Mouse (Mus musculus): ENCODE data around the gene Tnik. TPM values are rescaled to one million over a fixed set of nuclear protein-coding genes. Genes with fewer than 3 reads are reported as not detected.

The Tnik gene
- polyA plus RNA-seq, 1 experiment from 2014 or later: 4.3 TPM

DNA sequence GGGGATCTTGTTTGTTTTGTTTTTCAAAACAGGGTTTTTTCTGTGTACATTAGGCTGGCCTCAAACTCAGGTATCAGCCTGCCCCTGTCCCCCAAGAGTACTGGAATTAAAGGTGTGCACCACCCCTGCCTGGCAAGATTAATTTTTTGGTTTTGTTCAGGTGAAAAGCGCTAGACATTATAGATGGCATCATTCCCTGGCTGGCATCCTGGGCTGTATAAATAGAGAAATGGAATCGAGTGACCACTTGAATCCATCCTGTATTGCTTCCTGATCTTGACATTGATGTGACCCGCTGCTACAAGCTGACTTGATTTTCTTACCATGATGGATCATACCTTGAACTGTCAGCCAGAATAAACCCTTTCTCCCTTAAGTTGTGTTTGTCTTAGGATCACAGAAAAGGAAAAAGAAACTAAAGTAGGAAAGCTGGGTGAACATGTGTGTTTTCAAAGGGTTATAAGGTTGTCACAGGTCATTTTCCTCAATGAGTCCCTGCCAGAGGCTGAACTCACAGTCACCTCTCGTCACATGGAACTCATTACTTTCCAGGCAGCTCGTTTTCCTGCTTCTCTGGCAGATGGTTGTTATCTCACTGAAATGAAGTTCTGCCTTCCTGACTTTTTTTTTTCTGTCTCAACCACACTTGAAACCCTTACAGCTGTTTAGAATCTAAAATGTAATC, 100.6 kb downstream of the Tnik start:
- 0 out of 2 replicates have a peak, but pooled peaks cover 2% of the 10 kb centered on the region for H3K9me3 ChIP-seq (replicated peaks)
- no peak overlapping the region for H3K4me3 ChIP-seq (replicated peaks)
- H3K4me1 ChIP-seq: no peaks in the 10 kb centered on the region
- no peak overlapping the region for H3K9ac ChIP-seq
- no peak for ATAC-seq (replicated peaks; ENCODE audit: low FRiP score)
- WGBS: 25% methylated on average over 5 of the region's 5 CpGs
- H3K27me3 ChIP-seq: no peaks in the 10 kb centered on the region
- H3K4me2 ChIP-seq: no peak overlapping the region
- H3K27ac ChIP-seq: no peak overlapping the region
- no peaks in the 10 kb centered on the region for H3K36me3 ChIP-seq

DNA sequence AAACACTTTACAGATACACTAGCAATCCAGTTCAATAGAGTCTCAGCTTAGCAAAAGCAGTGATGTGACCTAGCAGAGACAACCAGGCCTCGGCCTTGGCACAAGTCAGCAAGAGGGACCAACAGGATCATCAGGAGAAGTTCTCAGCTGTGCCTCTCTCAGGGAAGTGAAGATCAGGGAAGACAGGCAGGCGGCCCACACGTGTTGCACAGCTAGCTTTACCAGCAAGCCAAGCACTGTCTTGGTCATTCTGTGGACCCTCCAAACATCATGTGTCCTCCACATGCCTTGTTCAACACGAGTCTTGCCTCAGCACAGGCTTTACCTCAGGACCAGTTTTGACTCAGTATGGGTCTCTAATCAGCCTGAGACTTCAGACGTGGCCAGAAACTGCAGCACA, 105.7 kb downstream of the Tnik start:
- H3K9me3 ChIP-seq (replicated peaks): 0 out of 2 replicates have a peak, but pooled peaks cover 2% of the 10 kb centered on the region
- H3K9ac ChIP-seq: no peak overlapping the region
- H3K4me2 ChIP-seq: no peak overlapping the region
- no peak for ATAC-seq (replicated peaks; ENCODE audit: low FRiP score)
- no peaks in the 10 kb centered on the region for H3K36me3 ChIP-seq
- no peaks in the 10 kb centered on the region for H3K4me1 ChIP-seq
- no peak overlapping the region for H3K4me3 ChIP-seq (replicated peaks)
- H3K27ac ChIP-seq: no peak overlapping the region
- 82% methylated on average over 5 of the region's 5 CpGs for WGBS
- H3K27me3 ChIP-seq: no peaks in the 10 kb centered on the region

DNA sequence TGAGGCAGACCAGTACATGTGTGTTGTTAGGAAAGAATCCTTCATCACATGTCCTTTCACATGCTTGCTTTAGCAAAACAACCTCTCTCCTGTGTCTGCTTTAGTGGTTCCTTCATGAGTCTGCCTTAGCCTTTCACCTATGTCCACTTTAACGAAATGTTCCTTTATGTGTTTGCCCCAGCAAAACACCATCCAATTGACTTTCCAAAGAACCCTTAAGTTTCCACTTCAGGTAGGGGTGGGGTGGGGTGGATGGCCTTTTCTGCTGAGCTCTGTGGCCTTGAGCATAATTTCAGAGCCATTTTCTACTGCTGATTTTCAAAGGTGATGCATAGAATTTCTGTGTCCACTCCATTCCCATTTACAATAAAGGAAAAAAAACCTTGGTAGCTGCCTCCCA, 106.3 kb downstream of the Tnik start:
- WGBS: 88% methylated on average over 1 of the region's 1 CpGs
- no peak overlapping the region for H3K27ac ChIP-seq

DNA sequence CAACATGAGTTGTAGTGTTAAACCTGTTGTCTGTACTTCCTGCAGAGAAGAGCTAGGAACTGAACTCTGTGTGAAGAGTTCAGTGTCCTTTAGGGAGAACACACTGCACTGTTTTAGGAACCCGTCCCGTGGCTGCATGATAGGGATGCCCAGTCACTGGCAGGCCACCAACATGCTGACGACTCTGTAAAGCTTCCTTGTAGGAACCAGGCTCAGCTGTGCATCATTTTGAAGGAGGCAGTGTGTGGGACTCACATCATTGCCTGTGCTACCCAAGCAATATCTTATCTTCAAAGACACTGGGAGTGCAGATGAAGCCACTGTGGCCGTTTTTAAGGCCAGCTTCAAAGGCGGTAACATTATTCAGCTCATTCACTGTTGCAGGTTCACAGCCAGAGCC, 106.7 kb downstream of the Tnik start:
- WGBS: 66% methylated on average over 5 of the region's 5 CpGs
- Histone ChIP-seq H3K27me3 (no peaks in the 10 kb centered on the region), H3K9ac (no peak overlapping the region), H3K27ac (no peak overlapping the region), H3K36me3 (no peaks in the 10 kb centered on the region), H3K9me3 (replicated peaks) (no peaks in the 10 kb centered on the region), H3K4me2 (no peak overlapping the region), H3K4me3 (replicated peaks) (no peak overlapping the region), H3K4me1 (no peaks in the 10 kb centered on the region)
- ATAC-seq (replicated peaks; ENCODE audit: low FRiP score): no peak

More for the DNA sequence above, 106.3 kb downstream of the Tnik start:
- no peak overlapping the region for H3K4me3 ChIP-seq (replicated peaks)
- H3K4me2 ChIP-seq: no peak overlapping the region
- no peak overlapping the region for H3K9ac ChIP-seq
- 0 out of 2 replicates have a peak, but pooled peaks cover under 1% of the 10 kb centered on the region for H3K9me3 ChIP-seq (replicated peaks)
- no peak for ATAC-seq (replicated peaks; ENCODE audit: low FRiP score)
- H3K4me1 ChIP-seq: no peaks in the 10 kb centered on the region
- H3K27me3 ChIP-seq: no peaks in the 10 kb centered on the region
- no peaks in the 10 kb centered on the region for H3K36me3 ChIP-seq

DNA sequence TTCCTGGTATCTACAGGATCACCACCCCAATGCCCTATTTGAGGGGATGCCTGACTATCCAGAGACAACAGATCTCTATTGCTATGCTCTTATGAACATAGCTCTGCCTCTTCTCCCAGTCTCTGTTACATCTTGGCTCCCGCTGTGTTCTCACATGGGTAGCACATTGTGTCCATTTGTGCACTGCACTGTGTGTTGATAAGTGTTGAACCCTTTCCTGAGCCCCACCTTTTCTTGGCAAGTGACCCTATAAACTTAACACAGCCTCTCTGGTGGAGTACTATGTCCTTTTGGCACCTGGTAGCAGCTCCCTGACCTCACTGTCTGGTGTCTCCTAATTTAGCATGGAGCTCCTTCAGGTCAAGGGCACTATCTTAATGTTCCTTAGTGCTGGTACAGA, 108.6 kb downstream of the Tnik start:
- ATAC-seq (replicated peaks; ENCODE audit: low FRiP score): no peak
- no peak overlapping the region for H3K9ac ChIP-seq
- H3K27ac ChIP-seq: no peak overlapping the region
- H3K9me3 ChIP-seq (replicated peaks): no peaks in the 10 kb centered on the region
- no peak overlapping the region for H3K4me3 ChIP-seq (replicated peaks)
- no peaks in the 10 kb centered on the region for H3K36me3 ChIP-seq
- no peaks in the 10 kb centered on the region for H3K4me1 ChIP-seq
- H3K27me3 ChIP-seq: no peaks in the 10 kb centered on the region
- no peak overlapping the region for H3K4me2 ChIP-seq
- WGBS: 92% methylated on average over 1 of the region's 1 CpGs

DNA sequence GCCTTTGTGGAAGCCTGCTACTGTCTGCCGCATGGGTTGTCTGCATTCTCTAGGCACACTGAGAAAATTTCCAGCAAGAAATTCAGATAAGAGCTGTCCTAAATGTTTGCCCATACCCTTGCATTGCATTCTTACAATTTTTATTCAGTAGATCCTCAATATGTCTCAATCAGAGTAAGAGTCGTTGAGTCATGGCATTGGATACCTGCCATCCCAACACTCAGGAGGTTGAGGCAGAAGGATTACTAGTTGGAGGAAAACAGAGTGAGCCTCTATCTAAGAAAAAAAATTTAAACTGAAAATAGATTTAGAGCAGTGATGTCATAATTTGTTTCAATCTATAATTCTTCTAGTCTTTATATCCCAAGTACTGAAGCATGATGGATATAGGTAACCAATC, 109.4 kb downstream of the Tnik start:
- H3K27me3 ChIP-seq: no peaks in the 10 kb centered on the region
- H3K4me1 ChIP-seq: no peaks in the 10 kb centered on the region
- H3K4me3 ChIP-seq (replicated peaks): no peak overlapping the region
- H3K27ac ChIP-seq: no peak overlapping the region
- ATAC-seq (replicated peaks; ENCODE audit: low FRiP score): no peak
- no peak overlapping the region for H3K4me2 ChIP-seq
- 93% methylated on average over 2 of the region's 2 CpGs for WGBS
- H3K9me3 ChIP-seq (replicated peaks): no peaks in the 10 kb centered on the region
- H3K36me3 ChIP-seq: no peaks in the 10 kb centered on the region
- no peak overlapping the region for H3K9ac ChIP-seq

DNA sequence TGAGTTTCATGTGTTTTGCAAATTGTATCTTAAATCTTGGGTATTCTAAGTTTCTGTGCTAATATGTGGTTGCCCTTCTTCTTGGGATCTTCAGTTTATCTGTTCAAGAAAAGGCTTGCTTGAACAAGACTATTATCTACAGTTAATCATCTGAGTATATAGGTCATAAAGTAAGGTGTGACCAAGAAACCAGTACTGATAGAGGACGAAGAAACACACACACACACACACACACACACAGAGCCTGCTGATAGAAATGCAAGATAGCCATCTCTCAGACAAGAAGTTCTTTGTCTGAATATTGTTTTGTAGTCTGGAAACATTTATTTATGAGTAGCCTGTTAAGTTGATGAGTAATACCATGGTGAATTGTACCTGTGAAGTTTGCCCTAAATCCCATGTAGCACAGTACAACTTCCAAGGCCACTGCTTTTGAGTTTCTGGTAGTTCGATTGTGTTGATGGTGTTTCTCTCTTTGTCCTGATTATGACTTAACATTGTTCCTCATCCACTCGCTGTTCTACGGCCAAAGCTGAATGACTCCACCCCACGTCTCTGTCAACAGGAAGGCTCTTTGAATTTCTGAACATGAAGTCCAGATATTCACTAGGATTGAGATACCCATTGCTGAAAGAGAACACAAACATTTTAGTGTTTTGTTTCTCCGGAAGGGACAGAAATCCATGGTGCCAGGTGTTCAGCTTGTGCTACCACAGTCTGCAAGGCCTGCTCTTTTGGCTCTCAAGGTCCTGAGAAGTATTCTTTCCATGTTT, 111.9 kb downstream of the Tnik start:
- no peaks in the 10 kb centered on the region for H3K4me1 ChIP-seq
- no peak overlapping the region for H3K27ac ChIP-seq
- H3K27me3 ChIP-seq: no peaks in the 10 kb centered on the region
- no peak overlapping the region for H3K9ac ChIP-seq
- H3K4me2 ChIP-seq: no peak overlapping the region
- ATAC-seq (replicated peaks; ENCODE audit: low FRiP score): no peak
- no peaks in the 10 kb centered on the region for H3K9me3 ChIP-seq (replicated peaks)
- 89% methylated on average over 6 of the region's 6 CpGs for WGBS
- H3K36me3 ChIP-seq: no peaks in the 10 kb centered on the region
- no peak overlapping the region for H3K4me3 ChIP-seq (replicated peaks)

DNA sequence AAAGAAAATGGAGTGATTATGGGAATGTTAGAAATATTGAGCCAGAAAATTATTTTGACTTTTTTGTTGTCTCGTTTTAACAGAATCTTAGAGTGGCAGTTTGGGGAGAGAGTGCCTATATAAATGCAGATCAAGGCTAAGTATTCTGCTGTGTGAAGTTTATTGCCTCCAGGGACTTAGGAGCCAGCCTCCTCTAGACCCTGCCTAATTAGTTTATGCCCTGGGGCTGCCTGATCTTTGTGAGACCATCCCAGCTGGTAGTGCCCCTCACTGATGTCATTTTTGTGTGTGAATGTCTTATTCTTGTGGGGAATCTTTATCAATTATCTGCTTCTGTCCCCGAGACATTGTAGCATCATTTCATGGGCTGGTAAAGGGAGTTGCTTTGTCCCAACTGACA, 117.2 kb downstream of the Tnik start:
- Histone ChIP-seq H3K4me2 (no peak overlapping the region), H3K27me3 (no peaks in the 10 kb centered on the region), H3K9ac (no peak overlapping the region), H3K36me3 (no peaks in the 10 kb centered on the region), H3K4me1 (no peaks in the 10 kb centered on the region), H3K27ac (no peak overlapping the region), H3K9me3 (replicated peaks) (no peaks in the 10 kb centered on the region), H3K4me3 (replicated peaks) (no peak overlapping the region)
- no peak for ATAC-seq (replicated peaks; ENCODE audit: low FRiP score)
- WGBS: 35% methylated on average over 2 of the region's 2 CpGs

DNA sequence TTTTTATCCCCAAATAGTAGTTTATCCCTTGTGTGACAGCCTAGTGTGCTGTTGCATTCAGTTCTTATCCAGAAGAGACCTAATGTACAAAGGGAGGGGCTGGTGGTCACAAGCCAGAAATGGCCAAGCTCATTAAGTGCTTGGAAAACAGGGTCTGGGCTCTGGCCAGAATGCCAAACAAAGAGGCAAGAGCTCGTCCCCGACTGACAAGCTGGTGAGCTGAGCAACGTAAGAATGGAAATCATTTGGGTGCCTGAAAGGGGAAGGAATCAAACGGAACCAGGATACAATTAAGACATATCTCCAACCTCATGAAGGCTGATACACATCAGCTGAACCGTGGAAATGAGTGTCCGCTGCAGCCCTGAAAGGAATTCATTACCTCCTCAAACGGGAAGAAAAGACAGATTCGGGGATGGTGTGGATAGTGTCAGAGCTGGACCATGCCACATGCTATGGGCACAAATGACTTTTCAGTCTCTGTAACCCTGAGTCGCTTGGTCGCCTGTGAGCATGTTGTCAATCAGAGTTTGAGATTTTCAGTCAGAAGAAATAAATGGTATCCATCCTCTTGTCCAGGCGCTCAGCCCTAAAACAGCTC, 120.6 kb downstream of the Tnik start:
- no peak overlapping the region for H3K4me3 ChIP-seq (replicated peaks)
- no peaks in the 10 kb centered on the region for H3K27me3 ChIP-seq
- no peaks in the 10 kb centered on the region for H3K36me3 ChIP-seq
- H3K27ac ChIP-seq: no peak overlapping the region
- no peak for ATAC-seq (replicated peaks; ENCODE audit: low FRiP score)
- 75% methylated on average over 11 of the region's 11 CpGs for WGBS
- no peaks in the 10 kb centered on the region for H3K9me3 ChIP-seq (replicated peaks)
- no peak overlapping the region for H3K9ac ChIP-seq
- no peak overlapping the region for H3K4me2 ChIP-seq
- H3K4me1 ChIP-seq: no peaks in the 10 kb centered on the region

DNA sequence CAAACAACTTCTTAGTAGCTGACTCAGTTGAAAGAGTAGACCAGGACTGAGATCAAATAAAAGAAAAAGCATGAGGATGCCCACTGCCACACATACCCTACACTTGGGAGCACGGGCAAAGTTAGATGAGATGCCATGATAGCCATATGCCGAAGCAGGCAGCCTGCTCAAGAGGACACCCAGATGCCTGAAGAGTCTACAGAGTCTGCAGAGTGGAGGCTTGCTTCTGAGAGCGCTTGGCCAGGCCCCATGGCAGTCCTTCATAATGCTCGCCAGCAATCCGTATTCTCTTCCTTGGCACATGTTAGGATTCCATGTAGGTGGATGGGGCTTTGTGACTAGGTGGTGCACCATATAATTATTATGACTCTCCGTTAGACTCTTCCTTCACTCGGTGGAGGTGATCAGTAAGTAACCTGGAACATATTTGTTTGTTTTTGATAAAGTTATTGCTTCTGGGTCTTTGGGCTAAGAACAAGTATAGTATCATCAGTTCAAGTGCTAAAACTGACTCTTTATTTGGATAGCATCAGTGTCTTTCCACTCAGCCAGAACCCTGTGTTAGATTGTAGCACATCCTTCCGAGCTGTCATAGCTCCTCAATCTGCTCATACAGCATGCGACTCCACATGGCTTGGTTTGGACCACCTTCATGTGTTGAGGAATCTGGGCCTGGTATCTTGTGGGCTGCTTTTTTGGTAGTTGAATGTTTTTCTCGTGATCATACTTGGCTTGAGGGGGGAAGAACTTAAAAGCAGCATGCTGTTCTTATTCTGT, 122.4 kb downstream of the Tnik start:
- H3K4me2 ChIP-seq: no peak overlapping the region
- 95% methylated on average over 10 of the region's 10 CpGs for WGBS
- no peaks in the 10 kb centered on the region for H3K27me3 ChIP-seq
- ATAC-seq (replicated peaks; ENCODE audit: low FRiP score): no peak
- no peak overlapping the region for H3K9ac ChIP-seq
- H3K9me3 ChIP-seq (replicated peaks): no peaks in the 10 kb centered on the region
- no peaks in the 10 kb centered on the region for H3K36me3 ChIP-seq
- no peak overlapping the region for H3K27ac ChIP-seq
- no peaks in the 10 kb centered on the region for H3K4me1 ChIP-seq
- H3K4me3 ChIP-seq (replicated peaks): no peak overlapping the region

DNA sequence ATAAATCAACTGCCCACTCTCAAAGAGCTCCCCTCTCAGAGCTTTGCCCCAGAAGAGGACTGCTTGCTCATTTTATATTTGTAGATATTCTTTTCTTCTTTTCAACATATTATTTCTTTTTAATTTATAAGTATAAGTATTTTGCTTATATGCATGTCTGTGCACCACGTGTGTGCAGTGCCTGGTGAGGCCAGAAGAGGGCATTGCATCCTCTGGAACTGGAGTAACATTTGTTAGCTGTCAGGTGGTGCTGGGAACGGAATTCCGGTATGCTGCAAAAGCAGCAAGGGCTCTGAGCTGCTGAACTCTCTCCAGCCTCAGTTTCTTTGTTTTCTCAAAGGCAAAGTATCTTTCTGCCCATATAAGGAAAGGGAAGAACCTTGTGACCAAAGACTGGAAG, 125.5 kb downstream of the Tnik start:
- WGBS: 83% methylated on average over 3 of the region's 3 CpGs
- H3K9ac ChIP-seq: no peak overlapping the region
- no peaks in the 10 kb centered on the region for H3K4me1 ChIP-seq
- H3K4me2 ChIP-seq: no peak overlapping the region
- ATAC-seq (replicated peaks; ENCODE audit: low FRiP score): no peak
- H3K4me3 ChIP-seq (replicated peaks): no peak overlapping the region
- H3K27ac ChIP-seq: no peak overlapping the region
- no peaks in the 10 kb centered on the region for H3K27me3 ChIP-seq
- no peaks in the 10 kb centered on the region for H3K36me3 ChIP-seq
- H3K9me3 ChIP-seq (replicated peaks): no peaks in the 10 kb centered on the region

DNA sequence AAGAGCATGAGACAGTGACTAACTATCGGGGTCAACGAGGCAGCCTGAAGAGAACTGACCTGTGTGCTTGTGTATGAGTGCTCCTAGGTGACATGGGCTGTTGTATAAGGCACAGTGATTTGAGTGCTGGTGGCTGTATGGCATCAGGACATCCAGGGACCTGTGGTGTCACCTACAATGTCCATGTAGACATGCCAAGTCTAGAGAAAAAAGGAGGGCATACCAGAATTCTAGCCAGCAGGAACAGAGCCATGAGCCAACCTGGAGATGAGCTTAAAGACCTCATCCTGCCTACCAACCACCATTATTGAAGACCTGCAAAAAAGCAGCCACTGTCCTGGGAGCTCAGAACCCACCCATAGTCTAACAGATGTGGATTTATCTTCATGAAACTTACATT, 127.2 kb downstream of the Tnik start:
- no peak for ATAC-seq (replicated peaks; ENCODE audit: low FRiP score)

More for the DNA sequence above, 127.2 kb downstream of the Tnik start:
- H3K27me3 ChIP-seq: no peaks in the 10 kb centered on the region
- no peak overlapping the region for H3K9ac ChIP-seq
- H3K4me3 ChIP-seq (replicated peaks): no peak overlapping the region
- no peaks in the 10 kb centered on the region for H3K4me1 ChIP-seq
- no peaks in the 10 kb centered on the region for H3K36me3 ChIP-seq
- no peak overlapping the region for H3K4me2 ChIP-seq
- H3K27ac ChIP-seq: no peak overlapping the region
- 91% methylated on average over 2 of the region's 2 CpGs for WGBS
- H3K9me3 ChIP-seq (replicated peaks): no peaks in the 10 kb centered on the region

Data from kidney, embryonic 15.5 days (tissue).